Comparison of ENCODE assay signal across 8 mouse cellular contexts in the genomic region with DNA sequence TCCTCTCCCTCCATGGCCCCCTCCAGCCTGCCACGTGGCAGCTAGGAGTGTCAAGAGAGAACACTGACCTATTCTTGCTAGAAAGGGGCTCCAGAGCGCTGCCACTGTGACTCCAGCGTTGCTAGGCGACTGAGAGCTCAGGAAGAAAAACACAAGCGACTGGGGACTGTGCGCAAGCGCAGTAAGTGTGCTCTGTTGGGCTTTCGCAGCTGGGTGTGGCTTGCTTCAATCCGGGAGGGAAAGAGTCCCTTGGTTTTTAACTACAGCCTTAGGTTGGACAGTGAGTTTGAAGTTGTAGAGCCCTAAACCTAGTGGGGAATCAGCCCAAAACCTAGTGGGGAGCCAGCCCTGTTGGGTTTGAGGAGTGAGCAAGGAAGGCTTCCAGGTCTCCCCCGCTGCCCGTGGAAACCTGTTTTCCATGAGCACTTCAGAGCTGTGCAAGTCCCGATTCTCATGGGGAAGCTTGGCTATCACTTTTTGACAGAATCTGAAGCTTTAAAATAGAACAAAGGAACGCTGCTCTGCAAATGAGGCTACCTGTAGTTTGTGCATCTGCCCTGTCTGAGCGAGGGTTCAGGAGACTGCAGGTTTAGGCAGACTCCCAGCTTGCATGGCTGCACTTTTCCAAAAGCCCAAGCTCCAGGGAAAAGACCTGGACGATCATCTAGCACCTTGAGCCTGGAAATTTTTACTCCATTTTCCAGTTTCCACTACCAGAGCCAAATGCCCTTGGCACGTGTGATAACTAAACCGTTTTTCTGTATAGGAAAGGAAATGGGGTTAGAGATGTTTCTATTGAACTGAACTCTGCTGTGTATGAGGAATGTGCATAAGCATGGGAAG. TPM values are rescaled to one million over a fixed set of nuclear protein-coding genes. Genes with fewer than 3 reads are reported as not detected.
DNase-seq lines count a peak whose midpoint lies in the region; ATAC-seq and TF ChIP-seq lines count a peak whose summit lies in the region.

4930505A04Rik (minus strand) TSS at position 77 of the 843 bp plus-strand sequence.

- no peaks in the 10 kb centered on the region for H3K36me3 ChIP-seq in C2C12 (ENCODE audit: control insufficient read depth, insufficient read depth)
- H3K36me3 ChIP-seq in forebrain, embryonic 12.5 days (replicated peaks) = no peaks in the 10 kb centered on the region
- no peaks in the 10 kb centered on the region for H3K36me3 ChIP-seq in heart, embryonic 16.5 days (ENCODE audit: control insufficient read depth, insufficient read depth)
- H3K36me3 ChIP-seq in liver, embryonic 12.5 days = no peaks in the 10 kb centered on the region
- no peaks in the 10 kb centered on the region for H3K36me3 ChIP-seq in neural tube, embryonic 12.5 days
- no peaks in the 10 kb centered on the region for H3K36me3 ChIP-seq in thymus, adult 2 months (ENCODE audit: control insufficient read depth, insufficient read depth, low read length)

- 9% methylated on average over 17 of the region's 17 CpGs for WGBS in forebrain, embryonic 12.5 days
- WGBS in heart, embryonic 16.5 days = 5% methylated on average over 17 of the region's 17 CpGs
- WGBS in liver, embryonic 12.5 days (ENCODE audit: insufficient replicate concordance) = 13% methylated on average over 17 of the region's 17 CpGs
- 10% methylated on average over 17 of the region's 17 CpGs for WGBS in neural tube, embryonic 12.5 days
- WGBS in thymus, adult 2 months = 13% methylated on average over 17 of the region's 17 CpGs

- TF ChIP-seq POLR2A in thymus, adult 2 months (IDR thresholded peaks at IDR 0.05; ENCODE audit: control insufficient read depth, extremely low read depth, insufficient read depth, low read length, poor library complexity) = no peak

- H3K27ac ChIP-seq in forebrain, embryonic 12.5 days = peak within 1 kb of the TSS; percentile 53
- peak within 1 kb of the TSS; percentile 94 for H3K27ac ChIP-seq in heart, embryonic 16.5 days (ENCODE audit: low read length)
- no peak within 1 kb of the TSS for H3K27ac ChIP-seq in liver, embryonic 12.5 days
- H3K27ac ChIP-seq in neural tube, embryonic 12.5 days = no peak within 1 kb of the TSS
- no peak within 1 kb of the TSS for H3K27ac ChIP-seq in thymus, adult 2 months (ENCODE audit: control insufficient read depth, insufficient read depth, low read length)

- H3K4me3 ChIP-seq in C2C12 (ENCODE audit: insufficient read depth, poor library complexity, severe bottlenecking) = no peak within 1 kb of the TSS
- H3K4me3 ChIP-seq in forebrain, embryonic 12.5 days (replicated peaks) = peak within 1 kb of the TSS; percentile 45
- H3K4me3 ChIP-seq in heart, embryonic 16.5 days (ENCODE audit: low read length) = peak within 1 kb of the TSS; percentile 68
- peak within 1 kb of the TSS; percentile 48 for H3K4me3 ChIP-seq in liver, embryonic 12.5 days
- peak within 1 kb of the TSS; percentile 42 for H3K4me3 ChIP-seq in neural tube, embryonic 12.5 days
- H3K4me3 ChIP-seq in thymus, adult 2 months (ENCODE audit: control insufficient read depth, insufficient read depth, low read length) = no peak within 1 kb of the TSS

- no peaks in the 10 kb centered on the region for H3K79me2 ChIP-seq in C2C12 (ENCODE audit: control insufficient read depth, insufficient read depth)

- H3K79me3 ChIP-seq in C2C12 (ENCODE audit: low read depth) = no peaks in the 10 kb centered on the region

- peak within 1 kb of the TSS; percentile 61 for H3K9ac ChIP-seq in forebrain, embryonic 12.5 days
- H3K9ac ChIP-seq in heart, embryonic 16.5 days (ENCODE audit: low read length) = peak within 1 kb of the TSS; percentile 83
- peak within 1 kb of the TSS; percentile 55 for H3K9ac ChIP-seq in liver, embryonic 12.5 days
- peak within 1 kb of the TSS; percentile 51; the same call in 1 of the 2 replicates for H3K9ac ChIP-seq in neural tube, embryonic 12.5 days

- peaks cover 14% of the 10 kb centered on the region for H3K4me1 ChIP-seq in forebrain, embryonic 12.5 days
- peaks cover 13% of the 10 kb centered on the region for H3K4me1 ChIP-seq in heart, embryonic 16.5 days (ENCODE audit: control insufficient read depth, insufficient read depth, low read length)
- H3K4me1 ChIP-seq in liver, embryonic 12.5 days = no peaks in the 10 kb centered on the region
- 0 out of 2 replicates have a peak, but pooled peaks cover 7% of the 10 kb centered on the region for H3K4me1 ChIP-seq in neural tube, embryonic 12.5 days
- no peaks in the 10 kb centered on the region for H3K4me1 ChIP-seq in thymus, adult 2 months (replicated peaks; ENCODE audit: control insufficient read depth, insufficient read depth, low read length)

- TF ChIP-seq CTCF in C2C12 (IDR thresholded peaks at IDR 0.05; ENCODE audit: control insufficient read depth, insufficient read depth, insufficient read length) = no peak
- no peak for TF ChIP-seq CTCF in thymus, adult 2 months (IDR thresholded peaks at IDR 0.05; ENCODE audit: borderline replicate concordance, control insufficient read depth, extremely low read depth, insufficient read depth, low read length, poor library complexity)

- H3ac ChIP-seq in C2C12 (ENCODE audit: control insufficient read depth, insufficient read length, low read depth) = peak within 1 kb of the TSS; percentile 45

- H3K9me3 ChIP-seq in forebrain, embryonic 12.5 days = no peaks in the 10 kb centered on the region
- no peaks in the 10 kb centered on the region for H3K9me3 ChIP-seq in heart, embryonic 16.5 days (replicated peaks; ENCODE audit: control insufficient read depth, low read length)
- no peaks in the 10 kb centered on the region for H3K9me3 ChIP-seq in liver, embryonic 12.5 days (replicated peaks)
- no peaks in the 10 kb centered on the region for H3K9me3 ChIP-seq in neural tube, embryonic 12.5 days

- no peaks in the 10 kb centered on the region for H3K27me3 ChIP-seq in C2C12 (ENCODE audit: control insufficient read depth, insufficient read depth, insufficient read length)
- H3K27me3 ChIP-seq in forebrain, embryonic 12.5 days = no peaks in the 10 kb centered on the region
- H3K27me3 ChIP-seq in heart, embryonic 16.5 days (ENCODE audit: control insufficient read depth, insufficient read depth, low read length) = no peaks in the 10 kb centered on the region
- H3K27me3 ChIP-seq in liver, embryonic 12.5 days (replicated peaks) = no peaks in the 10 kb centered on the region
- H3K27me3 ChIP-seq in neural tube, embryonic 12.5 days (replicated peaks) = no peaks in the 10 kb centered on the region
- no peaks in the 10 kb centered on the region for H3K27me3 ChIP-seq in thymus, adult 2 months (ENCODE audit: control insufficient read depth, insufficient read depth, low read length)

- ATAC-seq in forebrain, embryonic 12.5 days (ENCODE audit: low FRiP score) = peak; percentile 98
- ATAC-seq in heart, embryonic 16.5 days (replicated peaks; ENCODE audit: extremely low read depth, insufficient read depth, low FRiP score) = peak; percentile 99
- ATAC-seq in liver, embryonic 12.5 days = peak; percentile 64
- ATAC-seq in neural tube, embryonic 12.5 days (ENCODE audit: low FRiP score, low read depth) = peak; percentile 99

- DNase-seq in c-Kit-positive CD71-negative TER-119-negative erythroid progenitor cells, embryonic 14.5 days (ENCODE audit: low read depth) = peak; percentile 87
- DNase-seq in kidney, postnatal 25 days = peak; percentile 92 to 94
- peak; percentile 2 for DNase-seq in thymus, adult 2 months

- H3K4me2 ChIP-seq in forebrain, embryonic 12.5 days = peak within 1 kb of the TSS; percentile 64
- H3K4me2 ChIP-seq in heart, embryonic 16.5 days (ENCODE audit: low read depth, low read length) = peak within 1 kb of the TSS; percentile 92
- peak within 1 kb of the TSS; percentile 62 for H3K4me2 ChIP-seq in liver, embryonic 12.5 days
- H3K4me2 ChIP-seq in neural tube, embryonic 12.5 days (replicated peaks) = peak within 1 kb of the TSS; percentile 74

TF ChIP-seq in C2C12, 6 proteins besides CTCF, POLR2A, EP300 and RAD21:
- TF ChIP-seq MAX (IDR thresholded peaks at IDR 0.05) (no peak), MYOD1 (IDR thresholded peaks at IDR 0.05; ENCODE audit: control insufficient read depth, insufficient read length, low read depth) (no peak), USF1 (IDR thresholded peaks at IDR 0.05; ENCODE audit: low read depth) (no peak), FOSL1 (IDR thresholded peaks at IDR 0.05; ENCODE audit: insufficient read depth, low read length, poor library complexity, severe bottlenecking) (no peak), MYOG (IDR thresholded peaks at IDR 0.05; ENCODE audit: control insufficient read depth, extremely low read depth, insufficient read length) (no peak), CEBPB (IDR thresholded peaks at IDR 0.05; ENCODE audit: low read depth) (no peak)
TF ChIP-seq in C2C12: peak in this region for 0.

RNA-seq across cellular contexts. Expression of gene 4930505A04Rik, which starts in this region (rescaled TPM):
- polyA plus RNA-seq in C2C12 (2012; fragmentation: generic; extraction: Trizol) = not detected
- polyA plus RNA-seq in forebrain, embryonic 12.5 days (2016; fragmentation: Nextera tagmentation; extraction: Ambion mirVana) = not detected in 2 replicates
- not detected in 2 replicates for polyA plus RNA-seq in heart, embryonic 16.5 days (2015; fragmentation: Nextera tagmentation; extraction: Ambion mirVana)
- not detected in 2 replicates for polyA plus RNA-seq in liver, embryonic 12.5 days (2016; fragmentation: Nextera tagmentation; extraction: Ambion mirVana)
- 0.22 and 0.23 TPM in 2 replicates for polyA plus RNA-seq in neural tube, embryonic 12.5 days (2016; fragmentation: Nextera tagmentation; extraction: Ambion mirVana)
- polyA plus RNA-seq in thymus, adult 2 months (2012; rRNA removed) = not detected in 2 replicates

Comparison
In these comparisons a context has a peak if more than half of its experiments do, and no peak if none do; other contexts are left out.
1. Peak in ATAC-seq, H3K4me3 ChIP-seq, H3K27ac ChIP-seq, H3K9ac ChIP-seq and H3K4me2 ChIP-seq in forebrain, embryonic 12.5 days; RNA of the gene not detected or under 1 TPM.
2. Peak in ATAC-seq, H3K4me3 ChIP-seq, H3K27ac ChIP-seq, H3K9ac ChIP-seq and H3K4me2 ChIP-seq in heart, embryonic 16.5 days; RNA of the gene not detected or under 1 TPM.
3. Peak in ATAC-seq, H3K4me3 ChIP-seq, H3K9ac ChIP-seq and H3K4me2 ChIP-seq in liver, embryonic 12.5 days; RNA of the gene not detected or under 1 TPM.
4. Peak in ATAC-seq, H3K4me3 ChIP-seq, H3K9ac ChIP-seq and H3K4me2 ChIP-seq in neural tube, embryonic 12.5 days; RNA of the gene not detected or under 1 TPM.
5. Peak in DNase-seq in thymus, adult 2 months; RNA of the gene not detected or under 1 TPM.
6. DNase-seq: peak in every context shown above with its lines; median percentile 93 in kidney, postnatal 25 days; 87 in c-Kit-positive CD71-negative TER-119-negative erythroid progenitor cells, embryonic 14.5 days; 2 in thymus, adult 2 months.